In genomic region chr17:35869346-35870067, GRCm38 (mm10) we compare ENCODE assay signal across 8 mouse cellular contexts. TPM values are rescaled to one million over a fixed set of nuclear protein-coding genes. Genes with fewer than 3 reads are reported as not detected.
DNase-seq lines count a peak whose midpoint lies in the region; ATAC-seq lines count a peak whose summit lies in the region.

No protein-coding gene starts in this region.

- peaks cover 68% of the 10 kb centered on the region for H3K4me1 ChIP-seq in embryonic facial prominence, embryonic 15.5 days
- peaks cover 83% of the 10 kb centered on the region for H3K4me1 ChIP-seq in hindbrain, embryonic 10.5 days (replicated peaks)
- peaks cover 93% of the 10 kb centered on the region for H3K4me1 ChIP-seq in liver, embryonic 12.5 days
- peaks cover 37% of the 10 kb centered on the region for H3K4me1 ChIP-seq in neural tube, embryonic 11.5 days (ENCODE audit: control insufficient read depth, insufficient read depth, low read length)

- 3% methylated on average over 7 of the region's 7 CpGs for WGBS in embryonic facial prominence, embryonic 15.5 days
- WGBS in hindbrain, embryonic 10.5 days, result 4% methylated on average over 7 of the region's 7 CpGs
- WGBS in liver, embryonic 12.5 days (ENCODE audit: insufficient replicate concordance), result 8% methylated on average over 7 of the region's 7 CpGs
- WGBS in neural tube, embryonic 11.5 days, result 9% methylated on average over 7 of the region's 7 CpGs

- no peaks in the 10 kb centered on the region for H3K27me3 ChIP-seq in embryonic facial prominence, embryonic 15.5 days
- H3K27me3 ChIP-seq in hindbrain, embryonic 10.5 days (ENCODE audit: insufficient read depth, poor library complexity, severe bottlenecking), result no peaks in the 10 kb centered on the region
- H3K27me3 ChIP-seq in liver, embryonic 12.5 days (replicated peaks), result peaks cover 52% of the 10 kb centered on the region
- H3K27me3 ChIP-seq in neural tube, embryonic 11.5 days (ENCODE audit: control insufficient read depth, insufficient read depth, low read length), result no peaks in the 10 kb centered on the region

- H3K4me2 ChIP-seq in embryonic facial prominence, embryonic 15.5 days (replicated peaks), result peak overlapping the region; percentile 77
- peak overlapping the region; percentile 91 for H3K4me2 ChIP-seq in liver, embryonic 12.5 days
- peak overlapping the region; percentile 86 for H3K4me2 ChIP-seq in neural tube, embryonic 11.5 days (ENCODE audit: low read depth)

- peak overlapping the region; percentile 37; the same call in 1 of the 2 replicates for H3K9ac ChIP-seq in embryonic facial prominence, embryonic 15.5 days
- peak overlapping the region; percentile 62 for H3K9ac ChIP-seq in liver, embryonic 12.5 days
- peak overlapping the region; percentile 94 for H3K9ac ChIP-seq in neural tube, embryonic 11.5 days (ENCODE audit: low read length)

- peaks cover 21% of the 10 kb centered on the region for H3K36me3 ChIP-seq in embryonic facial prominence, embryonic 15.5 days
- H3K36me3 ChIP-seq in hindbrain, embryonic 10.5 days, result peaks cover 63% of the 10 kb centered on the region
- peaks cover 11% of the 10 kb centered on the region for H3K36me3 ChIP-seq in liver, embryonic 12.5 days
- peaks cover 11% of the 10 kb centered on the region for H3K36me3 ChIP-seq in neural tube, embryonic 11.5 days (ENCODE audit: control insufficient read depth, insufficient read depth, low read length)

- H3K9me3 ChIP-seq in embryonic facial prominence, embryonic 15.5 days (replicated peaks), result no peaks in the 10 kb centered on the region
- peaks cover 7% of the 10 kb centered on the region; the same call in 1 of the 2 replicates for H3K9me3 ChIP-seq in hindbrain, embryonic 10.5 days
- peaks cover 6% of the 10 kb centered on the region; the same call in 1 of the 2 replicates for H3K9me3 ChIP-seq in liver, embryonic 12.5 days (replicated peaks)
- H3K9me3 ChIP-seq in neural tube, embryonic 11.5 days (ENCODE audit: control insufficient read depth, low read length), result no peaks in the 10 kb centered on the region

- H3K27ac ChIP-seq in embryonic facial prominence, embryonic 15.5 days (replicated peaks), result peak overlapping the region; percentile 78
- H3K27ac ChIP-seq in hindbrain, embryonic 10.5 days, result peak overlapping the region; percentile 99
- H3K27ac ChIP-seq in liver, embryonic 12.5 days, result peak overlapping the region; percentile 78
- H3K27ac ChIP-seq in neural tube, embryonic 11.5 days (ENCODE audit: low read depth, low read length), result peak overlapping the region; percentile 54; the same call in 1 of the 2 replicates

- peak overlapping the region; percentile 72 for H3K4me3 ChIP-seq in embryonic facial prominence, embryonic 15.5 days (replicated peaks)
- H3K4me3 ChIP-seq in hindbrain, embryonic 10.5 days, result peak overlapping the region; percentile 83
- H3K4me3 ChIP-seq in liver, embryonic 12.5 days, result peak overlapping the region; percentile 61
- H3K4me3 ChIP-seq in neural tube, embryonic 11.5 days (ENCODE audit: low read depth, low read length), result peak overlapping the region; percentile 77

- peak; percentile 64 for DNase-seq in 3T3-L1 (ENCODE audit: low read depth, low spot score)
- peak; percentile 95 for DNase-seq in ES-CJ7 (ENCODE audit: low read depth, low spot score)
- DNase-seq in hindbrain, embryonic 10.5 days (ENCODE audit: low spot score), result peak; percentile 75
- peak; percentile 27 for DNase-seq in neural tube, embryonic 11.5 days (ENCODE audit: low spot score)
- no peak for DNase-seq in ovary, adult 18-20 months (ENCODE audit: low spot score)
- no peak for DNase-seq in right cerebral cortex, postnatal 14 days

- no peak for ATAC-seq in embryonic facial prominence, embryonic 15.5 days (ENCODE audit: insufficient number of reproducible peaks, low FRiP score, low TSS enrichment, low read depth)
- peak; percentile 22 for ATAC-seq in liver, embryonic 12.5 days
- no peak for ATAC-seq in neural tube, embryonic 11.5 days (ENCODE audit: insufficient read depth, low FRiP score, low TSS enrichment)

RNA-seq across cellular contexts. Expression of gene Ppp1r18, which starts 4.1 kb away (rescaled TPM):
- 28.5 and 30.3 TPM in 2 replicates for polyA plus RNA-seq in embryonic facial prominence, embryonic 15.5 days (2015; fragmentation: Nextera tagmentation; extraction: Ambion mirVana)
- polyA plus RNA-seq in hindbrain, embryonic 10.5 days (2016; fragmentation: Nextera tagmentation; extraction: Ambion mirVana), result 29.6 and 32.2 TPM in 2 replicates
- polyA plus RNA-seq in liver, embryonic 12.5 days (2016; fragmentation: Nextera tagmentation; extraction: Ambion mirVana), result 11.9 and 12.6 TPM in 2 replicates
- polyA plus RNA-seq in neural tube, embryonic 11.5 days (2014; fragmentation: Nextera tagmentation; extraction: Ambion mirVana), result 34.9 and 39.3 TPM in 2 replicates

RNA-seq across cellular contexts. Expression of gene Nrm, which starts 8.4 kb away (rescaled TPM):
- 53.2 and 55.2 TPM in 2 replicates for polyA plus RNA-seq in embryonic facial prominence, embryonic 15.5 days (2015; fragmentation: Nextera tagmentation; extraction: Ambion mirVana)
- polyA plus RNA-seq in hindbrain, embryonic 10.5 days (2016; fragmentation: Nextera tagmentation; extraction: Ambion mirVana), result 70.1 and 75.9 TPM in 2 replicates
- polyA plus RNA-seq in liver, embryonic 12.5 days (2016; fragmentation: Nextera tagmentation; extraction: Ambion mirVana), result 29.5 and 29.8 TPM in 2 replicates
- 47.3 and 50.3 TPM in 2 replicates for polyA plus RNA-seq in neural tube, embryonic 11.5 days (2014; fragmentation: Nextera tagmentation; extraction: Ambion mirVana)

RNA-seq across cellular contexts. Expression of gene Dhx16, which starts 10.1 kb away (rescaled TPM):
- 40.7 and 50.6 TPM in 2 replicates for polyA plus RNA-seq in embryonic facial prominence, embryonic 15.5 days (2015; fragmentation: Nextera tagmentation; extraction: Ambion mirVana)
- polyA plus RNA-seq in hindbrain, embryonic 10.5 days (2016; fragmentation: Nextera tagmentation; extraction: Ambion mirVana), result 53.0 and 58.9 TPM in 2 replicates
- 50.7 and 52.8 TPM in 2 replicates for polyA plus RNA-seq in liver, embryonic 12.5 days (2016; fragmentation: Nextera tagmentation; extraction: Ambion mirVana)
- polyA plus RNA-seq in neural tube, embryonic 11.5 days (2014; fragmentation: Nextera tagmentation; extraction: Ambion mirVana), result 42.9 and 51.3 TPM in 2 replicates

RNA-seq across cellular contexts. Expression of gene 2310061I04Rik, which starts 27.7 kb away (rescaled TPM):
- polyA plus RNA-seq in embryonic facial prominence, embryonic 15.5 days (2015; fragmentation: Nextera tagmentation; extraction: Ambion mirVana), result 22.3 and 23.9 TPM in 2 replicates
- polyA plus RNA-seq in hindbrain, embryonic 10.5 days (2016; fragmentation: Nextera tagmentation; extraction: Ambion mirVana), result 27.7 and 29.7 TPM in 2 replicates
- 20.2 and 20.9 TPM in 2 replicates for polyA plus RNA-seq in liver, embryonic 12.5 days (2016; fragmentation: Nextera tagmentation; extraction: Ambion mirVana)
- polyA plus RNA-seq in neural tube, embryonic 11.5 days (2014; fragmentation: Nextera tagmentation; extraction: Ambion mirVana), result 23.7 and 28.5 TPM in 2 replicates

RNA-seq across cellular contexts. Expression of gene Mdc1, which starts 28.2 kb away (rescaled TPM):
- 12.0 and 16.1 TPM in 2 replicates for polyA plus RNA-seq in embryonic facial prominence, embryonic 15.5 days (2015; fragmentation: Nextera tagmentation; extraction: Ambion mirVana)
- polyA plus RNA-seq in hindbrain, embryonic 10.5 days (2016; fragmentation: Nextera tagmentation; extraction: Ambion mirVana), result 18.3 and 20.7 TPM in 2 replicates
- 14.2 and 15.0 TPM in 2 replicates for polyA plus RNA-seq in liver, embryonic 12.5 days (2016; fragmentation: Nextera tagmentation; extraction: Ambion mirVana)
- polyA plus RNA-seq in neural tube, embryonic 11.5 days (2014; fragmentation: Nextera tagmentation; extraction: Ambion mirVana), result 15.0 and 18.3 TPM in 2 replicates

Comparison
In these comparisons a context has a peak if more than half of its experiments do, and no peak if none do; other contexts are left out.
1. DNase-seq: peak in 3T3-L1 (single experiment), ES-CJ7 (single experiment), hindbrain, embryonic 10.5 days (single experiment) and neural tube, embryonic 11.5 days (single experiment); none in ovary, adult 18-20 months (single experiment) and right cerebral cortex, postnatal 14 days (single experiment).
2. H3K9ac ChIP-seq: peak in every context shown above with its lines; median percentile 94 in neural tube, embryonic 11.5 days; 62 in liver, embryonic 12.5 days; 37 in embryonic facial prominence, embryonic 15.5 days.
3. Peak in every context shown above with its lines, with median percentiles within 50 percentile points of each other: H3K27ac ChIP-seq, H3K4me2 ChIP-seq and H3K4me3 ChIP-seq.